Mouse (Mus musculus): Measurements from ENCODE around the gene Fhod1. TPM values are rescaled to one million over a fixed set of nuclear protein-coding genes. Genes with fewer than 3 reads are reported as not detected.

The Fhod1 gene
- polyA plus RNA-seq (2014; fragmentation: Nextera tagmentation; extraction: Ambion mirVana): 2.8 and 3.1 TPM in 2 replicates

DNA sequence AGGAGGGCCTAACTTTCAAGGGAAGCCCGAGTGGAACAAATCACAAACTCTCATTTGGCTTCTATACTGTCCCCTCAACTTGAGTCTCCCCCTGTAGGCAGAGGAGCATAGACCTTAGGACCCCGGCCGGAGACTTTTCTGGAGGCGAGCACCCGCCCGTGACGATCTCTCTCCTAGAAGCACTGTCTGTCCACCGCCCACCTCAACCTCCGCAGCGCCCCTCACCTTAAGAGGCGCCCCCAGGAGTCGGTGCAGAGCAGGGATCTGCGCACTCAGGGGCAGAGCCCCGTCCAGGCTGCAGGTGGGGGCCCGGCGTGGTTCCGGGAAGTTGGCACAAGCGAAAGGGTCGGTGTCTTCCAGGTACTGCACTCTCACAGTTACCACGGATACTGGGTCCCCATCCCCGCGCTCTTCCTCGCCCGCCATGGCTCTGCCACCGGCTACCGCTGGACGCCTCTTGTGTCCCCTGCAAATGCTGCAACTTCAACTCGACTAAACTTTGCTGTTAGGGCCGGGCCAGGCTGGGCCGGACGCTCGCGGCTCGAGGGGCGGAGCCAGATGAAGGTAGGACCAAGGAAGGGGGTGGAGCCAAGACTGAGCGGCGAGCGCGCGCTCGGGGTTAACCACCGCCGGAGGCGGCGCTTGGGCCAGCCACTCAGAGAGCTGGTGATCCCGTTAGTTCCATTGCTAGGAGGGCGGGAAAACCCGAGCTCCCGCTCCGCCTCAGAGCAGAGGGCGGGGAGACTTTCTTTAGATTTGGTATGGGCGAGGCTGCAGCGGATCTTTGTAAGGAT is at the start of gene Fhod1:
Fhod1 (minus strand) TSS at position 526 of the 794 bp plus-strand sequence.
- no peaks in the 10 kb centered on the region for H3K36me3 ChIP-seq (ENCODE audit: control insufficient read depth, insufficient read depth, low read length)
- no peaks in the 10 kb centered on the region for H3K27me3 ChIP-seq (ENCODE audit: control insufficient read depth, insufficient read depth, low read length)
- WGBS (ENCODE audit: insufficient replicate concordance): under 1% methylated on average over 53 of the region's 53 CpGs
- ATAC-seq (replicated peaks; ENCODE audit: insufficient number of reproducible peaks, low FRiP score, low TSS enrichment): peak; percentile 84
- H3K4me2 ChIP-seq: peak within 1 kb of the TSS; percentile 98
- peaks cover 37% of the 10 kb centered on the region for H3K4me1 ChIP-seq (ENCODE audit: control insufficient read depth, insufficient read depth, low read length)
- peak within 1 kb of the TSS; percentile 91 for H3K27ac ChIP-seq (ENCODE audit: low read depth, low read length)
- peak within 1 kb of the TSS; percentile 82 for H3K9ac ChIP-seq (ENCODE audit: low read depth, low read length)
- H3K4me3 ChIP-seq (ENCODE audit: low read depth, low read length): peak within 1 kb of the TSS; percentile 78
- H3K9me3 ChIP-seq (replicated peaks; ENCODE audit: control insufficient read depth, low read length): no peaks in the 10 kb centered on the region

DNA sequence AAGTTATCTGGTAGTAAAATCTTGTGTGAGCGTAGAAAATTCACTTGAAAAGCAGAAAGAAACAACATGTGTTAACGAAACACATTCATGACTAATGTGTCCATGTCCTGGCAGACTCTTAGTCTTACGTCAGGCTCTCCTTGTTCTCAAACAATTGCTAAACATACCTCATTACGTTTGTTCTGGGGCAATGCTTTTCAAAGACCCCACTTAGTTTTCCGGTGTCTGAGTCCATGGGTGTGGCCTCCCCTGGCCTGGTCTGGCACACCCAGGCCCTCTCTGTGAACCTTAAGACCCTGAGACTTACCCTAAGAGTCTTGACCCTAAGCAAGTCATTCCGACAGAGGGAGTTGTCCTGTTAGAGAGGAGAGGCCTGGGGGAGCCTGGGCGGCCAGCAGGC is 46.2 kb upstream of the Fhod1 start:
- Histone ChIP-seq H3K36me3 (ENCODE audit: control insufficient read depth, insufficient read depth, low read length) (no peaks in the 10 kb centered on the region), H3K4me2 (no peak overlapping the region), H3K9me3 (replicated peaks; ENCODE audit: control insufficient read depth, low read length) (no peaks in the 10 kb centered on the region), H3K4me1 (ENCODE audit: control insufficient read depth, insufficient read depth, low read length) (no peaks in the 10 kb centered on the region; the same call in 1 of the 2 replicates), H3K9ac (ENCODE audit: low read depth, low read length) (no peak overlapping the region), H3K4me3 (ENCODE audit: low read depth, low read length) (no peak overlapping the region), H3K27ac (ENCODE audit: low read depth, low read length) (no peak overlapping the region), H3K27me3 (ENCODE audit: control insufficient read depth, insufficient read depth, low read length) (peaks cover 12% of the 10 kb centered on the region)
- no peak for ATAC-seq (replicated peaks; ENCODE audit: insufficient number of reproducible peaks, low FRiP score, low TSS enrichment)
- WGBS (ENCODE audit: insufficient replicate concordance): 71% methylated on average over 7 of the region's 7 CpGs

GRCm38 (mm10) chr8:105393089-105393787 is 45.5 kb upstream of the Fhod1 start:
- 70% methylated on average over 12 of the region's 12 CpGs for WGBS (ENCODE audit: insufficient replicate concordance)
- Histone ChIP-seq H3K4me1 (ENCODE audit: control insufficient read depth, insufficient read depth, low read length) (no peaks in the 10 kb centered on the region; the same call in 1 of the 2 replicates), H3K9me3 (replicated peaks; ENCODE audit: control insufficient read depth, low read length) (no peaks in the 10 kb centered on the region), H3K27ac (ENCODE audit: low read depth, low read length) (no peak overlapping the region), H3K27me3 (ENCODE audit: control insufficient read depth, insufficient read depth, low read length) (peaks cover 12% of the 10 kb centered on the region), H3K4me2 (no peak overlapping the region), H3K4me3 (ENCODE audit: low read depth, low read length) (no peak overlapping the region), H3K9ac (ENCODE audit: low read depth, low read length) (no peak overlapping the region), H3K36me3 (ENCODE audit: control insufficient read depth, insufficient read depth, low read length) (no peaks in the 10 kb centered on the region)
- ATAC-seq (replicated peaks; ENCODE audit: insufficient number of reproducible peaks, low FRiP score, low TSS enrichment): peak; percentile 46

DNA sequence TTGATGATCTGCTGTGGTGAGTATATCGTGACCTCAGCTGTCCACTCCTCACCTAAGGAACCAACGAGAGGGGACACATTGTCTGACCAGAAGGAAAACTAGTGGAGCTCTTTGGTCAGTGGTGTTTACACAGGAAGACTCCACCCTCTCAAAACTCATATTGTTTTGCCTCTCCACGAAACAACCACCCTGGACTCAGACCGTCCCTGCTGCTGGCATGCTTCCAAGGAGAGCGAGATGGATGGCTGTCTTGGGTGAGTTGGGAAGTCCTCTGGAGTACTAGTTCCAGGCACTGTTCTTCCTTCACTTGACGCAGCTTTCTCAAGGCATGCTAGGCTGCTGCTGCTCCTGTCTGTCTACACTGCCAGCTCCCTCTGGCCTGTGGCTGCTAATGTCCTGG is 41.3 kb upstream of the Fhod1 start:
- Histone ChIP-seq H3K9me3 (replicated peaks; ENCODE audit: control insufficient read depth, low read length) (no peaks in the 10 kb centered on the region), H3K9ac (ENCODE audit: low read depth, low read length) (no peak overlapping the region), H3K4me1 (ENCODE audit: control insufficient read depth, insufficient read depth, low read length) (peaks cover 7% of the 10 kb centered on the region), H3K36me3 (ENCODE audit: control insufficient read depth, insufficient read depth, low read length) (no peaks in the 10 kb centered on the region), H3K4me3 (ENCODE audit: low read depth, low read length) (no peak overlapping the region), H3K4me2 (no peak overlapping the region), H3K27ac (ENCODE audit: low read depth, low read length) (no peak overlapping the region), H3K27me3 (ENCODE audit: control insufficient read depth, insufficient read depth, low read length) (peaks cover 5% of the 10 kb centered on the region; the same call in 1 of the 2 replicates)
- WGBS (ENCODE audit: insufficient replicate concordance): 71% methylated on average over 6 of the region's 6 CpGs
- ATAC-seq (replicated peaks; ENCODE audit: insufficient number of reproducible peaks, low FRiP score, low TSS enrichment): no peak

DNA sequence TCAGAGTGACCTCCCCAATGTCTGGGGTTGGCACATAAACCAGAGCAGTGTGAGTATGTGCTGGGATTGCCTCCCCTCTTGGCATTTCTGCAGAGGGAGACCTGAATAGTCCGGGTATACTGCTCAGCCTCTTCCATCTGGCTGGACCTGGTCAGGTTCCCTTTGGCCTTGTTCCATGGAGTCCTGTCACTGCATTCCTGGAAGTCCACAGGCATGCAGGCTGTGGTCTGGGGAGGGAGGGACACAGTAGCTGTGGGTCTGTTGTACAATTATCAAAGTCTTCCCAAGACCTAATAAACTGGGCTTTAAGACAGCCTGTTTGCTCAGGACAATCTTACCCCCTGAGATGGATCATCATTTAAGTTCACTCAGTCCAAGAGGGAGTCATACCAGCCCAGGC is 39.4 kb upstream of the Fhod1 start:
- H3K36me3 ChIP-seq (ENCODE audit: control insufficient read depth, insufficient read depth, low read length): no peaks in the 10 kb centered on the region
- peaks cover 5% of the 10 kb centered on the region; the same call in 1 of the 2 replicates for H3K27me3 ChIP-seq (ENCODE audit: control insufficient read depth, insufficient read depth, low read length)
- H3K4me2 ChIP-seq: no peak overlapping the region
- ATAC-seq (replicated peaks; ENCODE audit: insufficient number of reproducible peaks, low FRiP score, low TSS enrichment): no peak
- no peaks in the 10 kb centered on the region for H3K9me3 ChIP-seq (replicated peaks; ENCODE audit: control insufficient read depth, low read length)
- no peak overlapping the region for H3K4me3 ChIP-seq (ENCODE audit: low read depth, low read length)
- WGBS (ENCODE audit: insufficient replicate concordance): 48% methylated on average over 1 of the region's 1 CpGs
- no peak overlapping the region for H3K9ac ChIP-seq (ENCODE audit: low read depth, low read length)
- peaks cover 7% of the 10 kb centered on the region for H3K4me1 ChIP-seq (ENCODE audit: control insufficient read depth, insufficient read depth, low read length)
- no peak overlapping the region for H3K27ac ChIP-seq (ENCODE audit: low read depth, low read length)

DNA sequence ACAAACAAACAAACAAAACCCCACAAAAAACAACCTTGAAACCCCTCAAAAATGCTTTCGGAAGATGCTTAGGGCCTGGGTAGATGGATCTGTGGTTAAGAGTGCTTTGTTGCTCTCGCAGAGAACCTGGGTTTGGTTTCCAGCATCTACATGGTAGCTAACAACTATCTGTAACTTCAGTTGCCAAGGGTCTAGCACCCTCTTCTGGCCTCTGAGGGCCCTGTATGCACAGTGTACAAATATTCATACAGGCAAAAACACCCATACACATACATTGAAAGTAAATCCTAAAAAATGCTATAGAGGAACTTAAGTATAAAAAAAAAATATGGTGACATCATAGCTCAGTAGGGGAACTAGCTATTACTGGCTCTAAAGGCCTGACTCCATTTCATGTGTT is 36.3 kb upstream of the Fhod1 start:
- Histone ChIP-seq H3K4me3 (ENCODE audit: low read depth, low read length) (no peak overlapping the region), H3K4me1 (ENCODE audit: control insufficient read depth, insufficient read depth, low read length) (peaks cover 7% of the 10 kb centered on the region), H3K27me3 (ENCODE audit: control insufficient read depth, insufficient read depth, low read length) (no peaks in the 10 kb centered on the region), H3K9me3 (replicated peaks; ENCODE audit: control insufficient read depth, low read length) (no peaks in the 10 kb centered on the region), H3K9ac (ENCODE audit: low read depth, low read length) (no peak overlapping the region), H3K27ac (ENCODE audit: low read depth, low read length) (no peak overlapping the region), H3K36me3 (ENCODE audit: control insufficient read depth, insufficient read depth, low read length) (no peaks in the 10 kb centered on the region), H3K4me2 (no peak overlapping the region)
- no peak for ATAC-seq (replicated peaks; ENCODE audit: insufficient number of reproducible peaks, low FRiP score, low TSS enrichment)
- 87% methylated on average over 2 of the region's 2 CpGs for WGBS (ENCODE audit: insufficient replicate concordance)

GRCm38 (mm10) chr8:105380308-105380707 is 32.6 kb upstream of the Fhod1 start:
- no peak overlapping the region for H3K4me2 ChIP-seq
- 78% methylated on average over 12 of the region's 12 CpGs for WGBS (ENCODE audit: insufficient replicate concordance)
- H3K36me3 ChIP-seq (ENCODE audit: control insufficient read depth, insufficient read depth, low read length): no peaks in the 10 kb centered on the region
- no peak for ATAC-seq (replicated peaks; ENCODE audit: insufficient number of reproducible peaks, low FRiP score, low TSS enrichment)
- peaks cover 5% of the 10 kb centered on the region for H3K4me1 ChIP-seq (ENCODE audit: control insufficient read depth, insufficient read depth, low read length)
- no peak overlapping the region for H3K9ac ChIP-seq (ENCODE audit: low read depth, low read length)
- no peak overlapping the region for H3K27ac ChIP-seq (ENCODE audit: low read depth, low read length)
- H3K9me3 ChIP-seq (replicated peaks; ENCODE audit: control insufficient read depth, low read length): no peaks in the 10 kb centered on the region
- H3K4me3 ChIP-seq (ENCODE audit: low read depth, low read length): no peak overlapping the region
- peaks cover 7% of the 10 kb centered on the region; the same call in 1 of the 2 replicates for H3K27me3 ChIP-seq (ENCODE audit: control insufficient read depth, insufficient read depth, low read length)

DNA sequence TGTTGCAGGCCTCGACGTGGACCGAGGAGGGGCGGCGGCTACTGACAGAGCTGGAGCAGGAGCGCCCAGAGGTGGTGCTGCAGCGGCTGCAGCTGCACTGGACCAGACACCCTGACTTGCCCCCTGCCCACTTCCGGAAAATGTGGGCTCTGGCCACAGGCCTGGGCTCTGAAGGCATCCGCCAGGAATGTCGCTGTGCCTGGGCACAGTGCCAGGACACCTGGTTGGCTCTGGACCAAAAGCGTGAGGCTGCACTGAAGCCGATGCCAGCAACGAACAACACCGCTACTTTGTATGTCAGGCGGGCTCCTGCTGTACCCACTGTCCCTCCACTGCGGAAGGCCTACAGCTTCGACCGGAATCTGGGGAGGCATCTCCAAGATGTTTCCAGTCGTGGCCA is 30.9 kb upstream of the Fhod1 start:
- ATAC-seq (replicated peaks; ENCODE audit: insufficient number of reproducible peaks, low FRiP score, low TSS enrichment): no peak
- H3K4me1 ChIP-seq (ENCODE audit: control insufficient read depth, insufficient read depth, low read length): peaks cover 5% of the 10 kb centered on the region
- peaks cover 7% of the 10 kb centered on the region; the same call in 1 of the 2 replicates for H3K27me3 ChIP-seq (ENCODE audit: control insufficient read depth, insufficient read depth, low read length)
- no peaks in the 10 kb centered on the region for H3K9me3 ChIP-seq (replicated peaks; ENCODE audit: control insufficient read depth, low read length)
- no peaks in the 10 kb centered on the region for H3K36me3 ChIP-seq (ENCODE audit: control insufficient read depth, insufficient read depth, low read length)
- H3K9ac ChIP-seq (ENCODE audit: low read depth, low read length): no peak overlapping the region
- H3K4me2 ChIP-seq: no peak overlapping the region
- H3K4me3 ChIP-seq (ENCODE audit: low read depth, low read length): no peak overlapping the region
- WGBS (ENCODE audit: insufficient replicate concordance): 55% methylated on average over 19 of the region's 19 CpGs
- no peak overlapping the region for H3K27ac ChIP-seq (ENCODE audit: low read depth, low read length)

Data from heart, embryonic 11.5 days (tissue).